Mouse (Mus musculus) forelimb bud, embryonic 11.5 days (tissue): Measurements from ENCODE around the gene Asxl2.
"Not testable (repeated sequence)": the region's sequence is repeated elsewhere in the genome, so short reads cannot be mapped to it uniquely, and the experiment has no call there.

Experiments used
- DNase-seq: peaks from one replicate; pipeline ENCODE4 v3.0.0-alpha.2; 2012; ENCODE audit warnings: low read depth, low spot score

Gene Asxl2

DNA sequence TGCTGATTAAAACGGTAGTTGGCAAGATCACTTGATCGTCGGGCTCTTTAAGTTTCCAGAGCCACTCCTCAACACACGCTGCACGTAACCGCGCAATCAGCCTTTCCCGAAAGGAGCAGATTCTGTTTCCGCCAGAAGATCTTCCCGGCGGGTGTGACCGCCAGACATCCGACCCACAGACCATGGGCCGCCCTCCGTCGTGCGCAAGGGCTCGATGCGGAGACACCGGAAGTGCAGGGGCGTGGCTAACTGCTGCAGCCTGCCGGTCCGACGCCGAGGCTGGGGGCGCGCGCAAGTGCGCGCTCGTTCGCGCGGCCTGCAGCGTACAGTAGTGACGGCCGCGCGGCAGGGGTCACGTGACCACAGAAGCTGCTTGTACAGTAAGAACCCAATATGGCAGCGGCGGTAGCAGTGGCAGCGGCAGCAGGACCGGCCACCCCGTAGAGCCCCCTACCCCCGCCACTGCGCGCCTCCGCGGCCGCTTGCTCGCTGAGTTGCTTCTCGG, at the start of gene Asxl2:
Gene Asxl2, plus strand, starts transcription at position 328 of the 505 bp plus-strand sequence.
- DNase-seq, result peak; percentile 99

DNA sequence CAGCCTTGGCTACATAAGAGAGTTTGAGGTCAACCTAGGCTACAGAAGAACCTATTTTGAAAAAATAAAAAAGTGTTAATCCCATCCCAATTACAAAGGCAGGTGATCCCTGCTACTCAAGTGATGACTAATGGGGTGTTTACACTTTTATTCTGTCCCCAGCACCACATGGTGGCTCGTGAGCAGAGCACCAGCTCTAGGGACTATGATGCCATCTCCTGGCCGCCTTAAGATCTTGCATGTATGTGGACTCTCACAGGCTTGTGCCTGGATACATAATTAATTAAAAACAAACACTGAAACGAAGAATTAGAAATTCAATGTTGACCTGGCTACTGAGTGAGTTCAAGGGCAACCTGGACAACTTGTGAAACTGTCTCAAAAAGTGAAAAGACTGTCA, 49.5 kb upstream of the Asxl2 start:
- no peak for DNase-seq

DNA sequence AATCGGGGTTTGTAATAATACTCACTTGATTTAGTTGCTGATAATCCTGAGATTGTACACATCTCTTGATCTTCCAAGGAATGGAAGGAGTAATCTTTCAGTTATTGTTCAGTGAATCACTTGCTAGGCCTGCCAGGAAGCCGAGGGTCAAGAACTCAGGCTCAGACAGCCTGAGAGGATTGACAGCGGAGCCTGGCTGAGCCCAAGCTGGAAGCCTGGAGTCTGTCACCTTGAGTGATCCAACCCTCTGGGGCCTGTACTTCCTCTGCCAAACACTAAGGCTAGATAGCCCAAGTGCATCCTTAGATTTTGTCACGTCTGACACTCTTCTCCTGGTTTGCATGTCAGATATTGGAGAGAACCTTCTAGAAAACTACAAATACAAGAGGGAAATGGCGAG, 48.9 kb upstream of the Asxl2 start:
- DNase-seq, result no peak

DNA sequence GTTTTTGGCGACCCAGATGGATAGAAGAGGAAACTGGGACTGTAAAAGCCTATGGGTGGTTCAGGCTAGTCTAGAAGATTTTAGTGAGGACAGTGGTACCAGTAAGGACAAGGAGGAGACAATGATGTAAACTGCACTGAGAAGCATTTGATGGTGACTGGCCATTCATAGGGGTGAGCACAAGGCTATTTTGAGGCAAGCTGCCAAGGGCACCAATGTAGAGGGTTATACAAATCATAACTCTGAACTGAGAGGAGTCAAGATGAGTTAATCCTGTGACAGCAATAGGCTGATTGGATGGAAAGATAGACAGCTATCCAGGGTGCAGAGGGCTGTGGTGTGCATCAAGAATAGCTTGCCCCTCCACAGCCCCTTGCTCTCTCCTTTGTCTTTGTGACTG, 41.8 kb upstream of the Asxl2 start:
- no peak for DNase-seq

DNA sequence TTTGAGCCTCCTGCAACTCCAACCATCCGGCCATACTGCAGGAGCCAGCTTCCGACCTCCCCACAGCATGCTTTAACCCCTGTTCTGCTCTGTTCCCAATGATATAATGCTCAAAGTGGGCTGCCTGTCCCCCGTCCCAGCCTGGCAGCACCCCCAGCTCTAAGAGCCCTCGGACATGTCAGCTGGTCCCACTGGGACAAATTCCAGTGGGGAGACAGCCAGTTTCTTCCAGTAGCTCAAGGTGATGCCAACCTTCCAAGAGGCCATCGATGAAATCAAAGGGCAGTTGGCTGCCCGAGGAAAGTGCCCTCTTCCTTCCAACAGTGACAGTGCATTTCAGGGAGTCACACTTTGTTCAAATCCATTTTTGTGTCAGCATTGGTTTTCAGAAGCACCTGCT, 41.4 kb upstream of the Asxl2 start:
- DNase-seq, result no peak

DNA sequence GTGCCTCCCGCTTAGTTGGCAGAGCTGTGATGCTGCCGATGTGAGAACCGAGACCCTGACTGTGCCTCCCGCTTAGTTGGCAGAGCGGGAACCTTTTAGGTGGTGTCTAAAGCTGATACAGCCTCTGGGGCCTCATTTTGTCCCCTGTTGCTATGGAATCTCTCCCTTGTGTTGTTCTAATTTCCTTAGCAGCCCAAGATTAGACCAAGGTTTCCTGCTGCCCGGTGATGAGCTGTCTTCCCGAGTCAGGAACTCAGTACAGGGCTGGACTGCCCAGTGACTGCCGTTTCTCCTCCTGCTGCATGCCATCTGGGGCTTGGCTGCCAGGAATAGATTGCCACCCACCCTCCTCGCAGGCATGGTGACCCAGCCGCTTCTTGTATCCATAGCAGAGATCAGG, 40.7 kb upstream of the Asxl2 start:
- DNase-seq, result no peak

DNA sequence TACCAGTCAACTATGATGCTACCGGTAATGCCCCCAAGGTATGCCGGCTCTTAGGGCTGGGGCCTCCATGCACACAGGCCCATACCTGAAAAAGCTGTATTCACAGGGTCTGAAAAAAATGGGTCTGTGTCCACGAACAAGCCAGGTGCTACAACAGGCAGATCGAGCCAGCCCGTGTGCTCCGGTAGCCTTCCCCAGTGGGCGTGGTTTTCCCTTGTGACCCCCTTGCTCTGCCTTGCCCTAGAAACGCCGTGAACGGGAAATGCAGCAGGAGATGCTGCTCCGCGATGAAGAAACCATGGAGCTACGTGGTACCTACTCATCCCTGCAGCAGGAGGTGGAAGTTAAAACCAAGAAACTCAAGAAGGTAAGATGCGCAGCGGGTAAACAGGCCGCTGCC, 38.8 kb upstream of the Asxl2 start:
- DNase-seq, result no peak

DNA sequence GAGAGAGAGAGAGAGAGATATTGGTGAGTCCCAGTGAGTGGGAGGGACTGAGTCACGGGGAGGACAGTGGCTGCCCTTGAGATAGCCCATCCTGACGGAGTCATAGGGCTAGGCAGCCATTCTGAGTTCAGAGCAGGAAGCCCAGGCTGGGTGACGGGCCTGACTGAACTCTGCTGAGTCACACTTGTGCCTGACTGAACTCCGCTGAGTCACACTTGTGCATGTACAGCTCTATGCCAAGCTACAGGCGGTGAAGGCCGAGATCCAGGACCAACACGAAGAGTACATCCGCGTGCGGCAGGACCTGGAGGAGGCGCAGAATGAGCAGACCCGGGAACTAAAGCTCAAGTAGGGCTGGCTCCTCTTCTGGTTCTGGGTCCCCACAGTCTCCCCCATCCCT, 37.3 kb upstream of the Asxl2 start:
- DNase-seq, result no peak

DNA sequence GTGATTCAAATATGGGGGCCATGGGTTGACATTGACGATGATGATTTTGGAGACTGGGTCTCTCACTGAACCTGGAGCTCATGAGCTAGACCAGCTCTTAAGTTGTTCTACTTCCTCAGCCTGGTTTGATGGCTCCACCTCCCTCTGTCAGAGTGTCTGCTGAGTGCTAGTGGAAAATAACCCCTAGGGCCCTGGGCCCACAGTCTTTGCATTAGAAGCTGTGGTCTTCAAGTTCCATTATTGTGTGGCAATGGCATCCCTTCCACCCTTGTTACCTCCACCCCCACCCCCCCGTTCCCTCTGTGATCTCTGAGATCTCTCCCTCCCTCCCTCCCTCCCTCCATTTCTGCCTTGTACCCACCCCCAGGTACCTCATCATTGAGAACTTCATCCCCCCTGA, 36.6 kb upstream of the Asxl2 start:
- no peak for DNase-seq

DNA sequence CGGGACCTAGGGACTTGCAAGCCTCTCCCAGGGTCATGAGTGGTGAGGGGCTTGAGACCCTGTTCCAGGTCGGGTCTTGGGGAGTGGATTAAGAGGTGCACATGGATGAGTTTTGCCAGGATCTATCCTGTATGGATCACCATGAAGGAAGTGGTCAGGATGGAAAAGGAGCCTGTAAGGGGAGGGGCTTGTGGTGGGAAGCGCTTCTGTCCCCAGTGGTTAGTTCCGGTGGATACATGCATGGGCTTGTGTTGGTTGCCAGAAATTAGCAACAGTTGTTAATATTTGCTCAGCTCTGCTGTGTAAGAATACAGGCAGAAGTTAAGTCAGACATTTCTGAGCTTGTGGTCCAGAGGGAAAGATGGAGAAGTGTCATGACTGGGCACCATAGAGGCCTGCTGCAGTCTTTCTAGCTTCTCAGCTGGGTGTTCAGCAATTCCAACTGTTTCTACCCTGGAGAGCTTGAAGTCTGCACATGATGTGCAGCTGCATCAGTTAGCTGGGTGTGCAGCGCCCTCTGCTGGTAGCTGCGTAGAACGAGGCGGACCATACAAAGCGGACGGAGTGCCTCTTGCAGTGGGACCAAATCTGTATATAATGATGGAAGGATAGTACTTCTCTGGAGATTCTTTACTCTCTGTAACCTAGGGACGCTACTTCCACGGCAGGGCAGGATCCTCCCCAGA, 35.9 kb upstream of the Asxl2 start:
- peak; percentile 84 for DNase-seq

DNA sequence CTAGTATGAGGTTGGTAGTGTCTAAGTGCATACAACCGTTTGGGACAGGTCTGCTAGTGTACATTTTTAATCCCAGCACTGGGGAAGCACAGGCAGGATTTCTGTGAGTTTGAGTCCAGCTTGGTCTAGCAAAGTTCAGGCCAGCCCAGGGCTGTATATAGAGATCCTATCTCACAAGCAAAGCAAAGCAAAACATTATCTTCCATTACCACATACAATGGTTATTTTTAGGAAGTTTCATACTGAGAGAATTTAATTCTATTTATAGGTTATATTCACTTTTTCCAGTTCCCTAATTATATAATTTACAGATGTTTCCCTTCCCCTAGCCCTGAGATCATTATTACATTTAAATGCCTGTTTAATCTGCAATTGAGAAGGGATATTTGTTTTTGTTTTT, 35.4 kb upstream of the Asxl2 start:
- DNase-seq, result no peak

DNA sequence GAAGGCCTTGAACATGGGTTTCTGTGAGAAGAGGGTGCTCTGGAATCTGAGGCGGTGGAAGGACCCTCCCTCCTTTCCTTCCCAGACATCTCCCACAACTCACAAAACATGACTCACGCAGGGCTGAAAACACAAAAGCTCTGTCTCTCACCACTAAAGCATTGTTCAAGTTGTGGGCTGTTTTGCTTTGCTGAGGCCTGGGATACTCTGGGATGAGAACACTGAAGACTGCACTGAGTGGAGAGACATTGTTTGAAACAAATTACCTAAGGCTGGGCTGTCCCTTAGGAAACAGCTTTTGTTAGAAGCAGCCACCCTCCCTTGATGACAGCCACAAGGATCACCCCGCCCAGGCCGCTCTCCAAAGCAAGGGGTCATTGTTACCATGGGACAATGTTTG, 33.5 kb upstream of the Asxl2 start:
- DNase-seq, result no peak

DNA sequence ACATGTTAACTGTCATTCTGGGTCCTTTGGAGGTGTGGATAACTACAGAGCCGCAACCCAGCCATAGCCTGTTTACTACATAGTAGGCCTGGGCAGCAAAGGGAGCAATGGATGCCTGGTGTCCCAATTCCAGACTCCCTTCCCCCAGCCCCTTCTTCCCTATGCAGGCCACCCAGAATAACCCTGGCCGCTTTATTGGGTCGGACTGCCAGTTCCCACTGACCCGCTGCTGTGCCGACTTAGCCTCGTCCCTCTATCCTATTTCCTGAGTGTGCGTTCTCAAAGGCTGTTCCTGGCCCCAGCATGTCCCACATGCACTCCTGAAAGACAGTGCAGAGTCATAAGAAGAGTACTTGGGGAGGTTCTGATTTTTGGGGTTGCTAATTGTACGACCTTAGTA, 29.7 kb upstream of the Asxl2 start:
- DNase-seq, result no peak

DNA sequence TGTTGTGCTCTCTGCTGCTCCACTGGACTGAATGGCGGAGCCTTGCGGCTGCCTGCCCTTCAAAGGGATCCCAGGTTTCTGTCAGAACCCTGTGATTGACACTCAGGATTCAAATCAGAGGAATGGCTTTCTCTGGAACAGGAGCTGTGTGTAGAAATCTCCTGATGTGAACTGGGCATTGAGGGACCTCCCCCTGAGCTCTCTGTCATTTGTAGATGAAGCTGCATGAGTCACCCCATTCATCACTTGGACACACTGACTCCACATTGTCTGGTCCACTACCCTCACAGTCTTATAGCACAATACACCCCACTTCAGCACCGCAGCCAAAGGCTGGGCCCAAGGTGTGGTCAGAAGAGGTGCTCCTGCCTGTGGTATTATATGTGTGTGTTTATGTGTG, 21.0 kb upstream of the Asxl2 start:
- DNase-seq, result not testable (repeated sequence)

DNA sequence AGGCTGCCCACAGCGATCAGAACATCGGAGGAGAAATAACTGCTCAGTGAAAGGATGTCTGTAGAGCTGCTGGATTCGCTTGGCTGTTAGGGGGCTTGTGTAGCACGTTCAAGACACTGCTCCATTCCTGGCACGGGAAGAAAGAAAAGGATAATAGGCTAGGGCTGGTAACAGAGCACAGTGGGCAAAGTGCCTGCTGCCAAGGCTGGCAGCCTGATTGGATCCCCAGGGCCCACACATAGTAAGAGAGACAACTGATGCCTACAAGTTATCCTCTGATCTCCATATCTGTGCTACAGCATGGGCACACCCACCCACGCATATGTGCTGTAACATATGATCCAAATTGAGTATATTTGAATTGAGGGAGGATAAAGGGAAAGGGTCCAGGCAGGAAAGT, 20.1 kb upstream of the Asxl2 start:
- no peak for DNase-seq

DNA sequence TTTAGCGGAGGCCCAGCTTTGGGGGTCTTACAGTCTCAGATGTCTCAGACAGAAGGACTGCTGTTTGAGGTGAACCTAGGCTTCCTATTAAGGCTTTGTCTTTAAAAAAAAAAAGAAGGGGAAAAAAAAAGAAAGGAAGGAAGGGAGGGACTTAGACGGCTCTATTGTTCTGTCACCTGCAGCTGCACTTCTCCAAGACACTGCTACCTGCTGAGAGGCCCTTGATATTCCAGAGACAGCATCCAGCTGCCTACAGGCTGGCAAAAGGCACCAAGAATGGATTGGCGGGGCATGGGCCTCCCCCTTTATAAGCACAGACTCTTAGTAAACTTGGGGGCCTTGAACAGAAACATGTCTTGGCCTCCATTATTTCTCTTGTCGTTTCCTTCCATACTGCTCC, 11.7 kb upstream of the Asxl2 start:
- DNase-seq, result no peak

DNA sequence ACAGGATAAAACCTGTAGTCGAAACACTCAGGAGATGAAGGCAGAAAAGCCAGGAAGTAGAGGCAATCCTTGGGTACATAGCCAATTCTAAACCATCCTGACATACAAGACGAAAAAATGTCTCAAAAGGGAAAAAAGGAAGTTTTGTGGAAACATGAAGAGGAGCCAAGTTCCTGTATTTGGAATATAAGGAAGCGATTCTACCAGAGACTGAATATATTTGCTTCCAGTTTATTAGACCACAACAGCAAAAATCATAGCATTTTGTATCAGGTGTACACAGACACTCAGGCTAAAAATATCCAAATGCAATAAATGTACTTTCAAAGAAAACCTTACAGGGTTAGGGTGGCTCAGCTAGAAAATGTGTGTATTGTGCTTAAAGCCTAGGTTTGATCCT, 7.9 kb upstream of the Asxl2 start:
- DNase-seq, result no peak

DNA sequence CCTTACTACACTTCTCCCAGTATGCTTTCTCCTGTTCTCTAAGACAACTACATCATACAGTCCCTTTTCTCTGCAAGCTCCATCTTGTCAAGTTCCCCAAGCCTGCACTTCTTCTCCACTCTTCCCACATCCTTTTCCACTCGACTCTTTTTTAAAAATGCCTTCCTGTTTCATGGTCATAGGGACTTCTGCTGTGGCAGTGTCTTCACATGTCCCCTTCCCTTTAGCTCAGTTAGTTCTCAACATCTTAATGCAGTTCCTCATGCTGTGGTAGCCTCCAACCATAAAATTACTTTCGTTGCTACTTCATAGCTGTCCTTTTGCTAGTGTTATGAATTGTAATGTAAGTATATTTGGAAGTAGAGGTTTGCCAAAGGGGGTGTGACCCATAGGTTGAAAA, 6.1 kb upstream of the Asxl2 start:
- DNase-seq, result no peak

DNA sequence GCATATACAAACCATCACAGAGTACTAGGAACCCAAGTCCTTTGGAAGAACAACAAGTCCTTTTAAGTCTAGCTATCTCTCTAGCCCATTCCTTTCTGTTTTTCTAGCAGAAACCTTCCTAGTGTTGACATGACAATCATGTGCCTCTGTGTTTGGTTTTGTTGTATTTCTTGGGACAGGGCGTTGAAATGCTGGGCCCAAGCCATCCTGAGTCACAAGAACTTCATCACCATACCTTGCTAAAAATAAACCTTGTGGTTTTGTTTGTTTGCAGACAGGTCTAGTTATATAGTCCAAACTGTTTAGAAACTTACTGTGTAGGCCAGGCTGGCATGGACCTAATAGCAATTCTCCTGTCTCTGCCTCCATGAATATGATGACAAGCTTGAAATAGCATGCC, 3.9 kb upstream of the Asxl2 start:
- no peak for DNase-seq

DNA sequence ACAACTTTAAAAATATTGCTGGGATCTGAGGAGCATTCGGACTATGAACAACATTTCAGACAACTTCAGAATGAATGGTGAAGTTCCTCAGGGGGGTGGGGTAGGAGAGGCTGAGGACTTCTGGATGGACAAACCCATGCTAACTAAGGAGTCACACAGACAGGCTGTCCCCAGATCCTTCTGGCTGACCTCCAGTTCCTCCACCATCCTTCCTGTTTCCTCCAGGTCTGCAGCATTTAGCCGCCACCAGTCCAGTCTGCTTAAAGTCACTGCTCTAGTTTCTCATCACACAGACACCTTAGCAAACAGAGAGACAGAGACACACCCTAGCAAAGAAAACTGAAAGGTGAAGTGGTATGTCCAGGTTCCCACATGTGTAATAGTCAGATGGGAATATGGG, 2.5 kb upstream of the Asxl2 start:
- no peak for DNase-seq

DNA sequence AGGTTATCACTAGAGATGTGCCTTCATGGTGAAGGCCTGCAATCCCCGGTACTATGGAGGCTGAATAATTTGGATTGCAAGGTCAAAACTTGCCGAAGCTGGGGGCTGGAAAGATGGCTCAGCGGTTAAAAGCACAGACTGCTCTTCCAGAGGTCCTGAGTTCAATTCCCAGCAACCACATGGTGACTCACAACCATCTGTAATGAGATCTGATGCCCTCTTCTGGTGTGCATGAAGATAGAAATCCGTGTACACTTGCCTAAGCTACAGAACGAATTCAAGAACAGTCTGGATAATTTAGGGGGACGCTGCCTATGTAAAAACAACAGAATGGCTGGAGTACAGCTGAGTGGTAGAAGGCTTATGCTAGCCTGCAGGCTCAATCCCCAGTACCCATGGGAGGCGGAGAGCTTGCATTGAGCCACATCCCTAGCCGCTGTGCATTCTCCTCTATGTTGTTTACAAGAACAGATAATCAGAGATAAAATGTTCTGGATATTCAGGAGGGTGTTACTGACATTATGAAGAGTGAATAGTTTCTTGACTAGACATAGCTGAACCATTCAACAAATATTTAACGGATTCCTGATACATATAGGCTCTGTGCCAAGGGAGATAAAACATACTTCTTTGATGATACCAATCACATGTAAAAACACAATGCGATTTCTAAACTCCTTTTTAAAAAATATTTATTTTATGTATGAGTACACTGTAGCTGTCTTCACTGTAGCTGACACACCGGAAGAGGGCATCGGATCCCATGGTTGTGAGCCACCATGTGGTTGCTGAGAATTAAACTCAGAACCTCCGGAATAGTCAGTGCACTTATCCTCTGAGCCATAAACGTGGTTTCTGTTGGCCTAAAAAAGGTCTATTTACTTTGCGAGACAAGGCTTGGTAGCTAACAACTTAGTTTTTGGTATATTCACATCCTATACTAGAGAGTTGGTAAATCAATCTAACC, 999 bp upstream of the Asxl2 start:
- DNase-seq, result peak; percentile 6

DNA sequence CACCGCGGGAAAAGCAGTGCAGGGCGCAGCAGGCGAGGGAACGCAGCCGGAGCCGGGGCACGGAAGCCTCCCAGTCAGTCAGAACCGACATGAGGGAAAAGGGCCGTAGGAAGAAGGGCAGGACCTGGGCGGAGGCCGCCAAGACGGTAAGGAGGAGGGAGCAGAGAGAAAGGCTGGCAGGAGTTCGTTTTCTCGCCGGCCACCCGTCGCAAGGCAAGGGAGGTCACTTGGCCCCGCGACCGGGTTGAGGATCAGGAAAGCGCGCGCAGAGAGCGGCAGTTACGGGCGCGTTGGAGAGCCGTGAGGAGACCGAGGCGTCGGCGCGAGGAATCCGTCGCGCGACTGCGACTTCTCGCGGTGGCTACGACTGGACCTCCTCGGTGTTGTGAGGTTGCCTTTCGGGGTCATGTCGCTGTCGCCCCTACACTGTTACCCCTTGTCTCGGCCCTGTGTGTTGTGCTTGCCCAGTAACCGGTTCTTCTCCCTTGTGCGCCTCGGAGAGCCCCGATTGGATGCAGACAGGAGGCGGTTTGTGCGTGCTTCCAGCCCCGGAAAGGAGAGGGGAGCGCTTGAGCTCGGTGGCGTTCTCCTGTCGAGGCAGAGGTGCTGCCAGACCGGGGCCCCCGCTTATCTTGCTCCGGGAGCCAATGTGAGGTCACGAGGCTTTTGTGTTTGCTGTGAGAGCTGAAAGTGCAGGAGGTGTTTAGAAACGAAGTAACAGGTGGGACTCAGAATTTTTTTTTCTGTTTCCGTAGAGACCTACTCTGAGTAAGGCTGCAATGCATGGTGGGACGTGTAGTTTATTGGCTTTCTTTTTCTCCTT, 621 bp downstream of the Asxl2 start:
- DNase-seq, result peak; percentile 54
